Mouse (Mus musculus): Measurements from ENCODE around the gene Ell2.
"Not testable (repeated sequence)": the region's sequence is repeated elsewhere in the genome, so short reads cannot be mapped to it uniquely, and the experiment has no call there.

The Ell2 gene

GRCm38 (mm10) chr13:75706457-75706856 lies at the start of gene Ell2:
Gene Ell2, plus strand, starts transcription at chr13:75706757.
- DNase-seq (ENCODE audit: low spot score in 2 of 2), result no peak

- no peak for DNase-seq (ENCODE audit: low spot score in 2 of 2)
These were observed 21.1 kb upstream of the Ell2 start for GRCm38 (mm10) chr13:75685438-75685837.

- no peak for DNase-seq (ENCODE audit: low spot score in 2 of 2)
These were observed 19.6 kb upstream of the Ell2 start for GRCm38 (mm10) chr13:75686995-75687394.

- no peak for DNase-seq (ENCODE audit: low spot score in 2 of 2)
These were observed 14.9 kb upstream of the Ell2 start for GRCm38 (mm10) chr13:75691625-75692024.

- no peak for DNase-seq (ENCODE audit: low spot score in 2 of 2)
These were observed 13.5 kb upstream of the Ell2 start for GRCm38 (mm10) chr13:75693081-75693480.

GRCm38 (mm10) chr13:75702814-75703213 lies 3.7 kb upstream of the Ell2 start:
- no peak for DNase-seq (ENCODE audit: low spot score in 2 of 2)

GRCm38 (mm10) chr13:75706882-75707816 lies 592 bp downstream of the Ell2 start:
- peak; percentile 79 to 87 for DNase-seq (ENCODE audit: low spot score in 2 of 2)

GRCm38 (mm10) chr13:75707821-75708636 lies 1.5 kb downstream of the Ell2 start:
- DNase-seq (ENCODE audit: low spot score in 2 of 2), result peak; percentile 50 to 51

GRCm38 (mm10) chr13:75708637-75709002 lies 2.1 kb downstream of the Ell2 start:
- DNase-seq (ENCODE audit: low spot score in 2 of 2), result no peak

GRCm38 (mm10) chr13:75709026-75709778 lies 2.6 kb downstream of the Ell2 start:
- peak in 1 of 2 experiments; percentile 59 for DNase-seq (ENCODE audit: low spot score in 2 of 2)

- DNase-seq (ENCODE audit: low spot score in 2 of 2), result peak in 1 of 2 experiments; percentile 32
These were observed 3.6 kb downstream of the Ell2 start for GRCm38 (mm10) chr13:75710152-75710551.

- not testable (repeated sequence) for DNase-seq (ENCODE audit: low spot score in 2 of 2)
These were observed 5.0 kb downstream of the Ell2 start for GRCm38 (mm10) chr13:75711517-75711916.

- DNase-seq (ENCODE audit: low spot score in 2 of 2), result not testable (repeated sequence)
These were observed 6.0 kb downstream of the Ell2 start for GRCm38 (mm10) chr13:75712544-75712943.

GRCm38 (mm10) chr13:75714407-75714806 lies 7.8 kb downstream of the Ell2 start:
- DNase-seq (ENCODE audit: low spot score in 2 of 2), result no peak

GRCm38 (mm10) chr13:75717638-75718302 lies 11.2 kb downstream of the Ell2 start:
- DNase-seq (ENCODE audit: low spot score in 2 of 2), result no peak

- no peak for DNase-seq (ENCODE audit: low spot score in 2 of 2)
These were observed 11.8 kb downstream of the Ell2 start for GRCm38 (mm10) chr13:75718376-75718775.

GRCm38 (mm10) chr13:75719645-75720044 lies 13.1 kb downstream of the Ell2 start:
- DNase-seq (ENCODE audit: low spot score in 2 of 2), result no peak

GRCm38 (mm10) chr13:75726569-75727373 lies 20.2 kb downstream of the Ell2 start:
- DNase-seq (ENCODE audit: low spot score in 2 of 2), result no peak

GRCm38 (mm10) chr13:75727932-75728331 lies 21.4 kb downstream of the Ell2 start:
- DNase-seq (ENCODE audit: low spot score in 2 of 2), result no peak

- DNase-seq (ENCODE audit: low spot score in 2 of 2), result no peak
These were observed 23.3 kb downstream of the Ell2 start for GRCm38 (mm10) chr13:75729834-75730233.

Data from frontal cortex, postnatal 36 days (tissue).